Mouse (Mus musculus) MN1 (cell line): ENCODE data around the gene Agpat2.

Source experiments
- DNase-seq: peaks from one replicate; pipeline ENCODE4 v3.0.0-alpha.2; 2016; ENCODE audit warnings: low spot score

The Agpat2 gene

GRCm38 (mm10) chr2:26626081-26626480 is 21.9 kb upstream of the Agpat2 start:
- DNase-seq, result no peak

GRCm38 (mm10) chr2:26625419-26625818 is 21.2 kb upstream of the Agpat2 start:
- no peak for DNase-seq

- DNase-seq, result no peak
Observed at GRCm38 (mm10) chr2:26622984-26623383, 18.8 kb upstream of the Agpat2 start.

- DNase-seq, result no peak
Observed at GRCm38 (mm10) chr2:26621246-26621645, 17.0 kb upstream of the Agpat2 start.

- no peak for DNase-seq
Observed at GRCm38 (mm10) chr2:26617928-26618327, 13.7 kb upstream of the Agpat2 start.

GRCm38 (mm10) chr2:26617331-26617730 is 13.1 kb upstream of the Agpat2 start:
- DNase-seq, result no peak

- no peak for DNase-seq
Observed at GRCm38 (mm10) chr2:26615459-26616124, 11.4 kb upstream of the Agpat2 start.

GRCm38 (mm10) chr2:26614903-26615302 is 10.7 kb upstream of the Agpat2 start:
- peak; percentile 49 for DNase-seq

- no peak for DNase-seq
Observed at GRCm38 (mm10) chr2:26611896-26612295, 7.7 kb upstream of the Agpat2 start.

GRCm38 (mm10) chr2:26611054-26611453 is 6.8 kb upstream of the Agpat2 start:
- no peak for DNase-seq

GRCm38 (mm10) chr2:26610526-26610925 is 6.3 kb upstream of the Agpat2 start:
- DNase-seq, result no peak

GRCm38 (mm10) chr2:26609261-26609661 is 5.0 kb upstream of the Agpat2 start:
- DNase-seq, result peak; percentile 29

GRCm38 (mm10) chr2:26608781-26609180 is 4.6 kb upstream of the Agpat2 start:
- no peak for DNase-seq

GRCm38 (mm10) chr2:26607056-26607910 is 3.1 kb upstream of the Agpat2 start:
- no peak for DNase-seq

- DNase-seq, result no peak
Observed at GRCm38 (mm10) chr2:26606579-26606978, 2.4 kb upstream of the Agpat2 start.

- no peak for DNase-seq
Observed at GRCm38 (mm10) chr2:26605331-26605730, 1.1 kb upstream of the Agpat2 start.

GRCm38 (mm10) chr2:26603159-26603558 is 1.1 kb downstream of the Agpat2 start:
- DNase-seq, result no peak

GRCm38 (mm10) chr2:26602631-26603030 is 1.6 kb downstream of the Agpat2 start:
- DNase-seq, result no peak

GRCm38 (mm10) chr2:26601595-26601994 is 2.6 kb downstream of the Agpat2 start:
- DNase-seq, result no peak

GRCm38 (mm10) chr2:26600664-26601063 is 3.6 kb downstream of the Agpat2 start:
- DNase-seq, result no peak

GRCm38 (mm10) chr2:26599965-26600364 is 4.3 kb downstream of the Agpat2 start:
- no peak for DNase-seq

GRCm38 (mm10) chr2:26598462-26598861 is 5.8 kb downstream of the Agpat2 start:
- DNase-seq, result no peak

GRCm38 (mm10) chr2:26597810-26598209 is 6.4 kb downstream of the Agpat2 start:
- no peak for DNase-seq
